Mouse (Mus musculus) lung, postnatal 36 days (tissue): ENCODE data around the gene Gm17617.
A peak's percentile ranks its signal among the peaks of the same experiment; 100 is the strongest.
"Not testable (repeated sequence)": the region's sequence is repeated elsewhere in the genome, so short reads cannot be mapped to it uniquely, and the experiment has no call there.

Experiments
- DNase-seq: peaks from one replicate; pipeline ENCODE4 v3.0.0; 2022; ENCODE audit warnings: mixed read lengths

Gm17617 gene

DNA sequence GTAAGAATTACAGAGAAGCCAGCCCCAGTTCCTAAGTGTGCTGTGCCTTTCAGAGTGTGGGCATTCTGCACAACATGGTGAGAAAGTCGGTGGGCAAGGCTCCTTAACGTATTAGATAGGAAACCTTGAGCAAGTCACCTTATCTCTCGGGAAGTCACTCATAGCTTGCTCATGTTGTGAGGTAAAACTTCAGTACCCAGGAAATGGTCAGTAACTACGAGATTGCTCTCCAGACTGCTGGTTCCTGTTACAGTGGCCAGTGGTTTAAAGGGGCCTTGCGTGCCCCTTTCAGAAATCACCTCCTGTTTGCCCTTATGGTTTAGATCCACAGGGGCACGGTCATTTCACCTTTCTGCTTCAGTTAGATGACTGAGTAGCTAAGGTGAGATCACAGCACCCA, 19.0 kb downstream of the Gm17617 start:
- DNase-seq, result no peak

DNA sequence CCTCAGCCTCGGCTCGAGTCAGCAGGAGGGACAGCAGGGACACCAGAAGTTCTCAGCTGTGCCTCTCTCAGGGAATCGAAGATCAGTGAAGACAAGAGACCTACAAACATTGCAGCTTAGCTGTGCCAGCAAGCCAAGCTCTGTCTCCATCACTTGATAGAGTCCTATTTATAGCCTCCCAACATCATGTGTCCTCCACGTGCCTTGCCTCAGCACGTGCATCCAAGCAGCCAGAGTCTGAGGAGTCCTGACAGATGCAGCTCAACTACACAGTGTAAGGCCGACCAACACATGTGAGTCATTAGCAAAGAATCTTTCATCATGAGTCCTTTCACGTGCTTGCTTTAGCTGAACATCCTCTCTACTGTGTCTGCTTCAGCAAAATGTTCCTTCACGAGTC, 25.7 kb downstream of the Gm17617 start:
- peak; percentile 70 for DNase-seq

DNA sequence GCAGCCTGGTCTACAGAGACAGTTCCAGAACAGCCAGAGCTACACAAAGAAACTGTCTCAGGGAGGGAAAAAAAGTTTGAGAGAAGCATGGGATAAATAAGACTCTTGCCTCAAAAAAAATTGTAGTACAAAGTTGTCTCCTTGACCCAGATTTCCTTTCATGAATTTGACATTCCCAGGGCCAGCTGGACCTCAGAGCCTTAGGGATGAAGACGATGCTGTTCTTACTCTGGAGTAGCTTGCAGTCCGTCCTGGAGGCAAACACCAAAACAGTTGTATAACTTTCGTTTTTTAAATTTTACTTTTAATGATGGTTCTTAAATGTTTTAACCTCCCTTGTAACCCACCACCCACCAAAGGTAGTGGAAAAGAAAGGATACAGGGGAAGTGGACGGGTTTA, 26.2 kb downstream of the Gm17617 start:
- DNase-seq, result no peak

DNA sequence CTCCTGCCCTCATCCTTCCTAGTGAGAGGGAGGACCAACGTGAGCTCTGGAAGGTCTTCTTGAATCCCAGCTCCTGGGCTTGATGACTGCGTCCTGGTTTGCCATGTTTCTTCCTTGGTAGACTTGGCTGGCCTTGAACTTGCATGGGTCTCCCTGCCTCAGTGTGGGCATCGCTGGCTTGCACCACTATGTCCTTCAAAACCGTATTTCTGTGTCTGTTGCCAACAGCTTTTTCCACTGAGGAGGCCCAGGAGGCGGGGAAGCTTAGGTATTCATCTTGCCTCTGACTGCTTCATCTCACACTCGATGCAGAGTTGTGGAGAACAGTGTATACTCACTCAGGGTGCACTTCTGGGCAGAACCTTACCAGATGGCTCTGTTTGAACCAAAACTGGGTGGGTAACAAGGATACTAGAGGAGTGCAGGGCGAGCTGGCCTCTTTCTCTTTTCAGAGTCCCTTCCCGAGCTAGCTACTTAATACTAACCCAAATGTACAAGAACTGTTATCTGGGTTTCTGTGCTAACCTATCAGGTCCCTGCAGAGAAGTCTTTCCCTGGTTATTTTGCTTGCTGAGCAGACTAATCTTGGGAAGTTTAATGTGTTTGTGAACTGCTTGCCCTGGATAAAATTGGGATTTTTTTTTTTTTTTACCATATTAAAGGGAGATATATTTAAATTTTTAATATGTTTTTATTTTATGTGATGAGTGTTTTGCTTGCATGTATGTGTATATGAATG, 27.2 kb downstream of the Gm17617 start:
- DNase-seq, result peak; percentile 7

DNA sequence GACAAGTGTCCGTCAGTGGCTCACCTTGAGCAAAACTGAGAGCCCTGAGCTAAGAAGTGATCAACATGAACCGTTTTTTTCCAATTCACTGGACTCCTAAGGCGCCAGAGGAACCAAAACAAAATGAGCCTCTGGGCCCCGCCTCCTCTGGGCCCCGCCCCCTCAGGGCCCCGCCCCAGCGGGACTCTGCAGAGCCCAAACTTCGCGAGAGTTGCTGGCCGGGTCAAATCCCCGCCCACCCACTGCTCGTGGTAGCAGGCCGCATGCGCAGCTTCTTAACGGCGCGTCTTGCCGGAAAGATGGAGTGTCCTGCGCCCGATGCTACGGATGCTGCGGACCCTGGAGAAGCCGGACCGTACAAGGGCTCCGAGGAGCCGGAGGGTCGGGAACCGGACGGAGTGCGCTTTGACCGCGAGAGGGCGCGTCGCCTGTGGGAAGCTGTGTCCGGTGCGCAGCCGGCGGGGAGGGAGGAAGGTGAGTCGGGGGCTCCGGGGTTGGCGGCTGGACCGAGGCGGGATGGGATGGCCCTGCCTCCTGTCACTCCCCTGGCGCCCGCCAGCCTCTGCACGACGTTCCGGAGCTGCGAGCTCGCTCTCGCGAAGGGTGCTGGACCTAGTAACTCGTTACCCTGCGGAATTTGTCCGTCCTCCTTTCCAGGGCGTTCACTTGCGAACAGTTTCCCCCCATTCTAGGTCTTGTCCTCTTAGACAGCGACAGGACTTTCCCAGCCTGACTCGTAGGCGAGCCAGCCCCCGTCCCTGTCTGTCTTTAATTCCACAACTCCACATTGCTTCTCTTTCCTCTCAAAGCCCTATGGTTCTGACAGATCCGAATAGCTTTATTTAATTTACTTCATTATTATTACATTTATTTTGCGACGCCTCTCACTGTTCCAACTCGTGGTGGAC, 28.0 kb downstream of the Gm17617 start, which contains the start of gene Zfp346:
Gene Zfp346, plus strand, starts transcription at position 267 of the 908 bp plus-strand sequence.
- peak; percentile 99 for DNase-seq

DNA sequence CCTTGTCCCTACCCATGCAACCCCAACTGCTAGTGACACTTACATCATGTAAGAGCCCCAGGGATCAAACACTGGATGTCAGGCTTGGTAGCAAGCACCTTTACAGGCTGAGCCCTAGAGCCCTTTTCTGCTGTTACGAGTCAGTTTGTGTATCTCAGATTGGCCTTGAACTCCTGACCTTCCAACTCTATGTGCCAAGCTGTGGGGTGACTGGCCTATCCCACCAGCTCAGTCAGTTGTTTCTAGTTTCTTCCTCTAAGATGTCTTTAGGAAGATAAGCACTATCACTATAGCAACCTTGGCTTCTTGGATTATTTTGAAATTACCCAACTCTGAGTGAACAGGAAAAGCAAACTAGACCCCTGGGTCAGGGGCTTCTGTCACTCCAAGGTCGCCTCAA, 30.0 kb downstream of the Gm17617 start:
- DNase-seq, result no peak

DNA sequence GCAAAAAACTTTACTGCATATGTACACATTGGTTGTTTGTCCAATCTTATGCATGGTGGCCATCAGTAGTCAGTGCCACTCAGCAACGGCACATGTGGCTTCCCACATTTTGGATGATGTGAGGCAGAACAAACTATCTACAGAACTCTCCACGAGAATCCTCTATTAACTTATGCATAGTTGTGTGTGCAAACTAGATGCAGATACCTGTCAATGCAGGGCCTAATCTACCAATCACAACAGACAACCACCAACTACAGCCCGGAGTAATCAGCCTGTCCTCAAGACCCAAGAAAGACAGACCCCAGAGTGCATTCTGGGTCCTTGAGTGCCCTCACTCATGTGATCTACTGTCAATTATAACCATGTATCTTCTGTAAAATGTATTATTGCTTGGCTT, 31.0 kb downstream of the Gm17617 start:
- DNase-seq, result no peak

DNA sequence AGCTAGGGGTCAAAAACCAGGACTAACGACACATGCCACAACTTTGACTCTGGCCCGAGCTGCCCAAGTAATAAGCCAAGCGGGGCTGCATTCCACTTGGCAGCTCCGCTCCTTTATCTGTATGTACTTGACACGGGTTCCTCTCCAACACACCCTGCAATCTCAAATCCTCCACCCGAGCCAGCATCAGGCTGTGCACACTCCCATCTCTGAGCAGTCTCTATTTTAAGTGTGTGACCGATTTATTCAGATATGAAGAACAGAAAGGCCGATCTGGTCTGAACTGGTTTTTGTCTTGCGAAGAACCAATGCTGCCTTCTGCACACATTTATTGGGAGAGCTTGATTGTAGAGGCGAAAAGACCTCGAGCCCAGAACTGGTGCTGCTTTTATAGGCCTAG, 31.7 kb downstream of the Gm17617 start:
- no peak for DNase-seq

DNA sequence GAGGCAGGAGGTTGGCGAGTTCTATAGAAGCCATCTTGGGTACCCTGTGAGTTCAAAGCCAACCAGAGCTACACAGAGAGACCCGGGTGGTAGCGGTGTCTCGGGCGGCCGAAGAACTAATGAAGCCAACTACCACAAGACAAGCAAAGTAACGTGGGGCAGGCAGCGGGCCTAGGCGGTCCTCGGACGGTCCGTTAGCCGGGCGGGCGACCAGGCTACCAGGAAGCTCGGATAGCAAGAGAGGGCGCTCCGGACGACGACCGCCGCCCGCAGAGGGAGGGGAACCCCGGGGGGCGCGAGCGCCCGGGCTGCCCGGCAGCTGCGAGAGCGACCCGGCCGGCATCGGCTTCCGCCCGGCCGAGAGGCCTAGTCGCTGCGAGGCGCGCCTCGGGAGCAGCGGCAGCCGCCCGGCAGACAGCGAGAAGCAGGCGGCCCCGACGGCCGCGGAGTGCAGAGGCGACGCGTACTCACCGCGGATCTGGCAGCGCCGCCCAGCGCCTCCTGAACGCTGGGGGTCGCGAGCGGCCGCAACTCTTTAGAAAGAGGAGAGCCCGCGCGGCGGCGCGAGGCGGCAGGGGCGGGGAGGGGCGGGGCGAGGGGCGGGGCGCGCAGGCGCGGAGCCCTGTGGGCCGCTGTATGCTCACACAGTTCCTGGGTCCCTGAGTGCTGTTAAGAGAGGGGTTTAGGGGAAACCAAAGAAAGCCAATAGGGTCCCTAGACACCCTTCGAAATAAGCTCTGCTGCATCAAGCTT, 33.4 kb downstream of the Gm17617 start, which contains the start of gene Uimc1:
Gene Uimc1, minus strand, starts transcription at position 575 of the 753 bp plus-strand sequence.
- peak; percentile 86 for DNase-seq

DNA sequence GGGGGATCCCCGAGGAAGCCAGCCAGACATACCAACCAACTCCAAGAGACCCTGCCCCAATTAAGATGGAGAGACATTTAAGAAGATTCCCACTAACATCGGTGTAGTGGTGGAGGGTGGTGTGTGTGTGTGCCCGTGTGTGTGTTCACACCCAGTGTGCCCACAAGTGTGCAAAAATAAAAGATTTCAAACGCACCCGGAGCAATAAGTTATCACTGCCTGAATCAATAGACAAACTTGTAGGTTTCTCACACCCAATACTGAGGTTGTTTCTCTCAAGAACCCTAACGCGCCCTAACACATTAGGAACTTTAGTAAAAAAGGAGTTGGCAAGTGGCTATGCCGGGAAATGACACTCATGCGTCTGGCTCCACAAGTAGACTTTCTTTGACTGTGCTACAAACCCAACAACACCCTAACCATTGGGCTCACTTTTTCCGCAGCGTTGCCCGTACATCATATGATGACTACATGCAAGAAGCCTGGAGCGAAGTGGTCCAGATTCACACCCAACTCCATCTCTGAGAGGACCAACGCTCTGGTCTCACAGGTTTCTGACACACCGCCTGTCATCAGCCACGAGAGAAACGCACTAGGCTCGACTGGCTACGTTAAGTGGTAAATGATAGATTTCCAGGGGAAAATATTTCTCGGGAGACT, 34.2 kb downstream of the Gm17617 start:
- peak; percentile 41 for DNase-seq

DNA sequence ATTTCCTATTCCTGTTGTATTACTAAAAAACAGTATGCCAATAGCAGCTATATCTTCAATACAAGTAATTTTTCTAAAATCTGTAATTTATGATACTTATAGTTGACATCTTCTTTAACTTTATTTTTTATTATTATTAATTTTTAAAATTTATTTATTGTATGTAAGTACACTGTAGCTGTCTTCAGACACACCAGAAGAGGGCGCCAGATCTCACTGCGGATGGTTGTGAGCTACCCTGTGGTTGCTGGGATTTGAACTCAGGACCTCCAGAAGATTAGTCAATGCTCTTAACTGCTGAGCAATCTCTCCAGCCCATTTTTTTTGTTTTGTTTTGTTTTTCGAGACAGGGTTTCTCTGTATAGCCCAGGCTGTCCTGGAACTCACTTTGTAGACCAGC, 35.5 kb downstream of the Gm17617 start:
- DNase-seq, result not testable (repeated sequence)

DNA sequence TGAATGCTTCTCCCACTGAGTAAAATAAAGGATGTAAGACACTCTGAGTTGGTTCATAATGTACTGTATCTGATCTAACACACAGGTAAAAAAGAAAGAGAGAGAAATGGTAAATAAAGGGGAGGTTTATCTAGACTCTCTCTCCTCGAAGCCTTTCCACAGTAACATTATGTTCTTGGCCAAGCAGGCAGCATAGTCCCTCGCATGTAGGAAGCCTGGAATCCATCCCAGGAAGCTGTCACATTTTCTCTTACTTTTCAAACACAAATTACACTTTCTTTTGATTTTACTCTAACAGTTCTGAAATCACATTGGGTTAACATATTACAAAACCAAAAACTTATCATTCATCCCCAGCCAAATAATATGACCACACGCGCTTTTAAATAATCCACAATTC, 40.8 kb downstream of the Gm17617 start:
- DNase-seq, result no peak
